Mouse (Mus musculus) ES-E14 (cell line): Measurements from ENCODE around the gene Bmp7.

Experiments
- CHD2 ChIP-seq: IDR thresholded peaks from 2 replicates; pipeline ENCODE4 v1.6.1; 2014; ENCODE audit warnings: mild to moderate bottlenecking, low read depth, low read length, inconsistent platforms
- HCFC1 ChIP-seq: IDR thresholded peaks from 2 replicates; pipeline ENCODE4 v1.6.1; 2012; ENCODE audit warnings: low read length, inconsistent platforms, borderline replicate concordance; ENCODE audit not compliant: insufficient read depth
- MAFK ChIP-seq: IDR thresholded peaks from 2 replicates; pipeline ENCODE4 v1.6.1; 2014; ENCODE audit warnings: mild to moderate bottlenecking, low read depth, low read length, inconsistent platforms; ENCODE audit not compliant: insufficient read depth
- ZC3H11A ChIP-seq: IDR thresholded peaks from 2 replicates; pipeline ENCODE4 v1.6.1; 2012; ENCODE audit warnings: low read depth, mild to moderate bottlenecking, inconsistent platforms, low read length, borderline replicate concordance
- ZNF384 ChIP-seq: IDR thresholded peaks from 2 replicates; pipeline ENCODE4 v1.6.1; 2012; ENCODE audit warnings: low read depth, low read length, inconsistent platforms

GRCm38 (mm10) chr2:172937326-172938190, 2.6 kb downstream of the Bmp7 start:
- TF ChIP-seq HCFC1, result no peak
- TF ChIP-seq ZNF384, result no peak
- TF ChIP-seq CHD2, result no peak
- no peak for TF ChIP-seq MAFK
- no peak for TF ChIP-seq ZC3H11A
